Mouse (Mus musculus) adrenal gland, adult 2 months (tissue): ENCODE measurements around the gene Mrpl42. TPM values are rescaled to one million over a fixed set of nuclear protein-coding genes. Genes with fewer than 3 reads are reported as not detected.

Source experiments
- DNase-seq: peaks from one replicate; pipeline ENCODE4 v3.0.0; 2021
- polyA plus RNA-seq: library from polyadenylated mRNA; depleted of rRNA; stranded (reverse); fragments of >200 nt; gene quantifications from 2 replicates; pipeline ENCODE4 v1.2.3, GENCODE M21; 2012; rRNA removed
- total RNA-seq, 2 experiments: library from RNA; stranded (reverse); gene quantifications; 2 replicates each; pipeline ENCODE4 v1.2.3; 2021

The Mrpl42 gene
- total and polyA plus RNA-seq, 3 experiments: 27.6 to 143 (median 127) TPM

- DNase-seq: peak; percentile 22
Measured at GRCm38 (mm10) chr10:95458050-95458806, 43.5 kb downstream of the Mrpl42 start.

DNA sequence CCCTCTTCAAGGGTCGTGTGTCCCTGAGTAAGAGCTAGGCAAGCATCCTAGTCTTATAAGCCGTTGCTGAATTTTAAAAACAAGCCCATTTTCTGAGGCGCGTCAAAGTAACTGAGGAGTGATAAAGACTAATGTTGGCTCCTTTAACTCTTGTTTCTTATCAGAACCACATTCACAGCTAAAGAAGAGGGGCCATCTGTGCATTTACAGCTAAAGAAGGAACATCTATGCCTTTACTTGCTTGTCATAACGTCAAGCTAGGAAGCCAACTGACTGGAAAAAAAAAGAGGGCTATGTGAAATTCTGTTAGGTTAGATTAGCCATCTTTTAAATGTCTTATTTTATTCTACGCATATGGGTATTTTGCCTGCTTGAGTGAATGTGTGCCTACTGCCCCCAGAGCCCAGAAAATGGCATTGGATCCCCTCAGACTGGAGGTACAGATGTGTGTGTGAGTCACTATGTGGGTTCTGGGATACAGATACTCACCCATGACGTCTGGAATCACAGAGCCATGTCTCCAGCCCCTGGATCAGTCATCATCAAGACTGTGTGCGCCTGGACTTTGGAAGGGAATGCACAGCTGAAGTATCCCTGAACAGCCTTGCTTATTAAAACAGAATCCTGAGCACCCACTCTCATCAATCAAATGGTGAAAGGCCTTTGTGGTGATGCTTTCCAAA is 44.2 kb downstream of the Mrpl42 start:
- no peak for DNase-seq

DNA sequence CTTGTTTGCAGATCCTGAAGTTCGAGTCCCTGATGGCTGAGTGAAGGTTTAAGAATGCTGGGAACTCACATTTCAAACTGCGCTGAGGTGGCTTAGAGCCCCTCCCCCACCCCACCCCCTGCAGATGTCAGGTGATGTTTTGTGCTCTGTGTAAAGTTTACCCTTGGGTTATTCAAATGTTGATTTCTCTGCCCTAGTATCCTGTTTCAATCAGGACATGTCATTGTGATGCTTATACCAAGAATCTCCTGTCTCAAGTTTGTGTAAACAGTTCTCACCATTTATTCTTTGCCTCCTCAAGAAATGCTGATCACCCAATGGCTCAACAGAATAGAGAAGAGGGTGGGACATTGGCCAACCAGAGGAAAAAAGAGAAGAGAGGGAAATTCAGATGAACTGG is 45.6 kb downstream of the Mrpl42 start:
- DNase-seq: no peak

DNA sequence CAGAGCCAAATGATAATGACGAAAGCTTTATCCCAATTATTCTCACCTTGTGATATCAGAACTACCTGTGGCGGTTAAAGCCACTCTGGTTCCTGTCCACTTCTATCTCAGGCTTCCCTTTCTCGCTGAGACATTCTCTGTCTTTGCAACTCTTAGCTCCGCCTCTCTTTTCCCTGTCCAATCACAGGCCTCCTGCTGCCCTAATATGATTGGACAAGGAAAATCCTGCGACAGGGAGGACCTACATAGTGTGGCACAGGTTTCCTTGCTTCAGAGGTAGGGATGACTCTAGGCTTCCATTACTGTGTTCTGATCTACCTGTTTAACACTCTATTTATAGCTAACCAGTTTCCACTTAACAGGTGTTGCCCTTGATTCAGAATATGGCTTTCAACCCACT is 48.5 kb downstream of the Mrpl42 start:
- no peak for DNase-seq

GRCm38 (mm10) chr10:95449033-95449432 is 52.7 kb downstream of the Mrpl42 start:
- no peak for DNase-seq

- no peak for DNase-seq
Measured at GRCm38 (mm10) chr10:95447954-95448353, 53.8 kb downstream of the Mrpl42 start.

DNA sequence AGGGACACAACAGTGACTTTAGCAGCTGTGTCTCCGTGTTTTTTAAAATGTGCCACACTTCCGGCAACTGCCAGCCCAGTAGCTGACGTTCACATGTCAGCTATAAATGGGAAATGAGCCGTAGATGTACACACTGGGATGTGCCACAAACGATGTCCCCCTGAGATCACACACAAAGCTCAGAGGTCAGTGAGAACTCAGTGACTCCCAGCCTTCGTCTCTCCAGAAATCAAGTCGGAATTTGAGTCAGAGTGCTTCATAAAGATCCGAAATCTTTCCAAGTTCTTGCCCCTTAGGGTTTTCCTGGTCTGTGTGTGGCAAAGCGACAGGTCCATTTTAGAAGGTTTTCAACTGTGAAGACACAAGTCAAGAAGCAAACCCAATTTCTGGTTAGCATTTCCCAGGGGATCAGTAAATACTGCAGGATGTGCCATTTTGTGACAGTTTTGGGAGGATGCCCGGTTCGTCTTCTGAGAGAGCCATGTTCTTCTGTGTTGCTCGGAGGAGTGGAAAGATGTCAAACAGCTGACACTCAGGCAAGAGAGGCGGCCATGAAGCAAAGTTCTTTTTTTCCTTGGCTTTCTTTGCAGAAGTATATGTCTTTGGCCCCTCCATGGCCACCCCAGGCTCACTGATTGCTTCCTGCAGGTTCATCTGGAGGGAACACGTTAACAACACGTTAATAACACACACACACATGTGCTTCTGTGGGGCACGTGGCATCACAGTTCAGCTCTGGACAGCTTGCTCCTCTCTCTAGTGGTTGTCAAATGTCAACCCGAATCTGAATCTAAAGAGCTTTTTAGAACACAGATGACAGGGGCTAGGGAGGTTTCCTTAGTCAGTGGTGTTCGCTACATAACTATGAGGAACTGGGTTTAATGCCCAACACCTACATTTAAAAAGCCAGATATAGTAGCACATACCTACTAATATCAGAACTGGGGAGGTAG is 56.4 kb downstream of the Mrpl42 start:
- DNase-seq: no peak

- no peak for DNase-seq
Measured at GRCm38 (mm10) chr10:95442334-95442733, 59.4 kb downstream of the Mrpl42 start.

- no peak for DNase-seq
Measured at GRCm38 (mm10) chr10:95440566-95440965, 61.2 kb downstream of the Mrpl42 start.

- no peak for DNase-seq
Measured at GRCm38 (mm10) chr10:95439718-95440339, 61.9 kb downstream of the Mrpl42 start.

GRCm38 (mm10) chr10:95438941-95439340 is 62.8 kb downstream of the Mrpl42 start:
- no peak for DNase-seq

Other genes starting within 250 kb of the Mrpl42 start
- gene Cradd, start 177.8 kb downstream of the Mrpl42 start, total RNA-seq: 10 to 100 TPM; 12.7 to 13.1 TPM
- gene Cradd, start 177.8 kb downstream of the Mrpl42 start, polyA plus RNA-seq: 31.1 and 32.5 TPM in 2 replicates
- gene Socs2, start 84.8 kb downstream of the Mrpl42 start, total RNA-seq: 10 to 100 TPM; 10.7 to 22.7 TPM
- 41.4 and 52.0 TPM in 2 replicates for gene Socs2, start 84.8 kb downstream of the Mrpl42 start, polyA plus RNA-seq
- gene Ube2n, start 13.2 kb upstream of the Mrpl42 start, total RNA-seq: 100 to 1,000 TPM; 140 to 156 TPM
- 8.6 and 10.2 TPM in 2 replicates for gene Ube2n, start 13.2 kb upstream of the Mrpl42 start, polyA plus RNA-seq
- gene Nudt4, start 62.2 kb upstream of the Mrpl42 start, total RNA-seq: 100 to 1,000 TPM; 136 to 159 TPM
- gene Nudt4, start 62.2 kb upstream of the Mrpl42 start, polyA plus RNA-seq: 67.5 and 106 TPM in 2 replicates
- not detected for gene Anapc15-ps, start 171.5 kb upstream of the Mrpl42 start, total RNA-seq
- not detected in 2 replicates for gene Anapc15-ps, start 171.5 kb upstream of the Mrpl42 start, polyA plus RNA-seq